Mouse (Mus musculus): Measurements from ENCODE around the gene Rsph3a. TPM values are rescaled to one million over a fixed set of nuclear protein-coding genes. Genes with fewer than 3 reads are reported as not detected.

Gene Rsph3a
- polyA plus RNA-seq (2015; fragmentation: Nextera tagmentation; extraction: Ambion mirVana) = 43.7 and 46.3 TPM in 2 replicates

DNA sequence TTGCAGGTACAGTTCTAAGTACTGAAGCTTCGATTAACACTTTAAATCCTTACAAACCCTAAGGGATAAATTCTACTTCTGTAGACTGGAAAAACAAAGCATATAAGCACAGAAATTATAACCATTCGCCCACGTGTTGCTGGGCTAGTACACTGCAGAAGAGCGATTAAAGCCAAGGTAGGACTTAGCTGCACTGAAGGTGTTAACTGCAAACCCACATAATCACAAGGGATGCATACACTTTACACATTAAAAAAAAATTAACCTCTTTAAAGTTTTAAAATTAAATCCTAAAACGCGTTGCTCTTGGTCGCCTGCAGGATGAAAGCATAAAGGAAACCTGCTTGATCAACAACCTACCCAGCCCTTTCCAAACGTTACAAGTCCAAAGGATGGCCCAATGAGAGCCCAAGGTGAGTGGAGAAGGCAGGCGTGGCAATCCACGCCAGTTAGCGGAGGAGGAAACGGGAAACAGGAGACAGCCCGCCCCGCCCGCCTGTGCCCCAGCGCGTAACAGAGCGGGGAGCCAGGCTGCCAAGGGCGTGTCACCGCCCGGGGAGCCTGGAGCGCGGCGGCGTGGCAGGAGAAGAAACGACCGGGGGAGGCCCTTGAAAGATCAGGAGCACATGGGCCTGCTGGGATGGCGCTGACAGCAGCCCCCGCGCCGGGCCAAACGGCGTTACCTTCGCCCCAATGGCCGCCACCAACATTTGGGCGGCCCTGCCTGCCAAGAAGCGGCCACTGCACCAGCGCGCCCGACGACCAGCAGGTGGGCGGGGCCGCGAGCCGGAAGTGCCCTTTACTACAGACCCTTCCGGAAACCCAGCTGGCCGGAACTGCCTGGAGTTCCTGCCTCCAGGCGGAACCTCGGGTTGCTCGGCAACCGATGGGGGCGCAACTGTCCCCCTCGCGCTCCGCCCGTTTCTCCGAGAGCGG lies at the start of gene Rsph3a:
TSS of gene Rsph3a (plus strand) at position 498 of the 936 bp plus-strand sequence.

DNA sequence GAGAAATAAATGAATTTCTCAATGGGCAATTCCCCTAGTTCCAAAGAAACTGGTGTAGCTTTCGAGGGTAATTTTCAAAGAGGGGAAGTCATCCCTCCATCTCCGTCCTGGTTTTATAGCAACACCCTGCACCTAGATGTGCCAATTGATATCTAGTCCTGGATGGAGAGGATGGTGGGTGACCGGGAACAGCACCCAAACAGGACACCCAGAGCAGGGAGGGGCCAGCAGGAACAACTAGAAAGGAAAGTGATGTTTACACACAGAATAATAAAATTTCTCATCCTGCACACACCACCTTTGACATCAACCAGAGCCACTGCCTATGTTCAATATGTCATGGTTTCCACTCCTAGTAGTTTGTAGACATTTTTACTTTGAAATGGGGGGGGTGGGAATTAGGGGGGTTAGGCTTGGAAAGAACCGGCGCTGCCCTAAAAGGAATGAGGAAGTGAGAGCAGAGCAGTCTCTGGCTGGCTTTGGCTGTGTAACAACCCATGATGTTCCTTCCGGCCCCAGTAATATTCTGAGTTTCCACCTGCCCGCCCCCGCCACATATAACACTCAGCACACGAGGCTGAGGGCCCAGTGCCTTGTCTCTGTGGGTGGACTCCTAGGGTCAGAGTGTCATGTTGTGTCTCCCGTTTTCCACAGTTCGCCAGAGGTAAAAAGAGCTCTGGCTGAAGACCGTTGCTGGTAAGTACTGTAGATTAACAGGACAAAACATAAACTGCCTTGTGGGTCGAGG lies 19.8 kb upstream of the Rsph3a start, which contains the start of gene Tagap:
TSS of gene Tagap (plus strand) at position 588 of the 748 bp plus-strand sequence.

Other genes starting within 250 kb of the Rsph3a start
- gene Fndc1, start 118.3 kb upstream of the Rsph3a start, polyA plus RNA-seq (2015; fragmentation: Nextera tagmentation; extraction: Ambion mirVana) = 74.7 and 115 TPM in 2 replicates
- gene Tagap, start 19.6 kb upstream of the Rsph3a start, polyA plus RNA-seq (2015; fragmentation: Nextera tagmentation; extraction: Ambion mirVana) = 0.21 and 0.27 TPM in 2 replicates
- gene Gm49673, start 202.2 kb downstream of the Rsph3a start, polyA plus RNA-seq (2015; fragmentation: Nextera tagmentation; extraction: Ambion mirVana) = 0.08 TPM in 1 of 2 replicates, not detected in the other
- gene Rnaset2a, start 202.5 kb downstream of the Rsph3a start, polyA plus RNA-seq (2015; fragmentation: Nextera tagmentation; extraction: Ambion mirVana) = 42.7 and 43.2 TPM in 2 replicates
- gene Fgfr1op, start 219.9 kb downstream of the Rsph3a start, polyA plus RNA-seq (2015; fragmentation: Nextera tagmentation; extraction: Ambion mirVana) = 19.1 and 20.5 TPM in 2 replicates

Measured in skeletal muscle tissue, postnatal 0 days (tissue).